Mouse (Mus musculus) liver, adult 2 months (tissue): ENCODE data around the gene Cyb561a3.

Source experiments
- CTCF ChIP-seq: fragments of 200-500 bp; IDR thresholded peaks from 2 replicates; pipeline ENCODE4 v1.5.1; 2011; ENCODE audit warnings: low read depth, low read length, control low read depth
- POLR2A ChIP-seq: fragments of 200-500 bp; IDR thresholded peaks from 2 replicates; pipeline ENCODE4 v1.6.1; 2011; ENCODE audit warnings: low read length, control low read depth; ENCODE audit not compliant: insufficient read depth; ENCODE audit errors: extremely low read depth

DNA sequence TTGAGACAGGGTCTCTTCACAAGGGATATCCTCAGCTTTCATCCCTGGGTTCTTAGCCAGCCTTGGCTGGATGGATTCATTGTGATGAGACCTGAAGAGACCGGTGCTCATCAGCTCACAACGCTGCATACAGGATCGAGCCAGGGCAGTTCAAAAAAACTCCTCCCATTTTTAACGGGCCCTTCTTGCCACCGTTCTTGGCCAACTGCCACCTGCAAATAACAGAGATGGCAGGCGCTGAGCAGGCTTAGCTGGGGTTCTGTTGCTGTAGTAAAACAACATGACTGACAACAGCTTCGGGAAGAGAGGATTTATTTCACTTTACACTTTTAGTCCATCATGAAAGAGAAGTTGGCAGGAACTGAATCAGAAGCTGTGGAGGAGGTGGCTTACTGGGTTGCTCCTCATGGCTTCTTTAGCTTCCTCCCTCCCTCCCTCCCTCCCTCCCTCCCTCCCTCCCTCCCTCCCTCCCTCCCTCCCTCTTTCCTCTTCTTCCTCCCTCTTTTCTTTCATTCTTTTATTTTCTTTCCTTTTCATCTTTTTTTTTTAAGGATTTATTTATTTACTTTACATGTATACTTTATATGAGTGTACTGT is 6.7 kb downstream of the Cyb561a3 start:
- TF ChIP-seq POLR2A = no peak
- TF ChIP-seq CTCF = no peak
